Mouse (Mus musculus) CH12.LX (cell line): ENCODE data around the gene Ece1.

Experiments used
- CTCF ChIP-seq, 2 experiments: IDR thresholded peaks in 1 of 2; conservative IDR thresholded peaks in 1 of 2; 2 replicates each; pipeline ENCODE4 v1.5.1; 2011 to 2012; ENCODE audit warnings: low read depth in 2 of 2, low read length in 2 of 2, improper control_type of control experiment in 1 of 2, inconsistent platforms in 1 of 2, mild to moderate bottlenecking in 1 of 2, moderate library complexity in 1 of 2
- ELF1 ChIP-seq: IDR thresholded peaks from 2 replicates; pipeline ENCODE4 v1.6.1; 2014; ENCODE audit warnings: low read depth, mild to moderate bottlenecking, inconsistent platforms, low read length, improper control_type of control experiment
- EP300 ChIP-seq: IDR thresholded peaks from 2 replicates; pipeline ENCODE4 v1.6.1; 2011; ENCODE audit warnings: low read length, improper control_type of control experiment
- ETS1 ChIP-seq: conservative IDR thresholded peaks from 2 replicates; pipeline ENCODE4 v1.6.1; 2012; ENCODE audit warnings: low read depth, mild to moderate bottlenecking, inconsistent platforms, low read length, improper control_type of control experiment, moderate library complexity
- HCFC1 ChIP-seq: IDR thresholded peaks from 2 replicates; pipeline ENCODE4 v1.6.1; 2012; ENCODE audit warnings: low read depth, mild to moderate bottlenecking, inconsistent platforms, low read length, improper control_type of control experiment
- MEF2A ChIP-seq: IDR thresholded peaks from 2 replicates; pipeline ENCODE4 v1.6.1; 2014; ENCODE audit warnings: low read depth, mild to moderate bottlenecking, inconsistent platforms, low read length, improper control_type of control experiment, borderline replicate concordance
- NRF1 ChIP-seq: IDR thresholded peaks from 2 replicates; pipeline ENCODE4 v1.6.1; 2014; ENCODE audit warnings: low read depth, mild to moderate bottlenecking, inconsistent platforms, low read length, improper control_type of control experiment, moderate library complexity
- POLR2A ChIP-seq: IDR thresholded peaks from 2 replicates; pipeline ENCODE4 v1.6.1; 2011; ENCODE audit warnings: low read depth, mild to moderate bottlenecking, improper control_type of control experiment, low read length
- SIN3A ChIP-seq: IDR thresholded peaks from 2 replicates; pipeline ENCODE4 v1.6.1; 2012; ENCODE audit warnings: low read length, improper control_type of control experiment, inconsistent platforms
- SMC3 ChIP-seq: IDR thresholded peaks from 2 replicates; pipeline ENCODE4 v1.6.1; 2011; ENCODE audit warnings: low read depth, low read length, improper control_type of control experiment
- UBTF ChIP-seq: IDR thresholded peaks from 2 replicates; pipeline ENCODE4 v1.6.1; 2012; ENCODE audit warnings: low read depth, mild to moderate bottlenecking, inconsistent platforms, low read length, improper control_type of control experiment, moderate library complexity
- USF1 ChIP-seq: IDR thresholded peaks from 2 replicates; pipeline ENCODE4 v1.6.1; 2014; ENCODE audit warnings: low read depth, mild to moderate bottlenecking, inconsistent platforms, low read length, improper control_type of control experiment
- ZMIZ1 ChIP-seq: IDR thresholded peaks from 2 replicates; pipeline ENCODE4 v1.6.1; 2012; ENCODE audit warnings: low read depth, mild to moderate bottlenecking, inconsistent platforms, low read length, improper control_type of control experiment
- ZNF384 ChIP-seq: IDR thresholded peaks from 2 replicates; pipeline ENCODE4 v1.6.1; 2012; ENCODE audit warnings: low read depth, low read length, improper control_type of control experiment, inconsistent platforms

GRCm38 (mm10) chr4:137819487-137819886 is 42.5 kb upstream of the Ece1 start:
- TF ChIP-seq EP300 (no peak), UBTF (no peak), SMC3 (no peak), CTCF (conservative IDR thresholded peaks at IDR 0.05 in 1 of 2, IDR thresholded peaks at IDR 0.05 in 1 of 2; ENCODE audit: low read depth in 2 of 2, low read length in 2 of 2) (no peak), SIN3A (no peak), POLR2A (no peak), ZMIZ1 (no peak), ELF1 (no peak), NRF1 (no peak), ETS1 (no peak), ZNF384 (no peak), USF1 (no peak), MEF2A (no peak), HCFC1 (no peak)
